Mouse (Mus musculus) A20 (cell line): ENCODE measurements around the gene Crb3.
A peak's percentile ranks its signal among the peaks of the same experiment; 100 is the strongest.

Experiments used
- DNase-seq: peaks from one replicate; pipeline ENCODE4 v3.0.0-alpha.2; 2011; ENCODE audit warnings: low read depth, low spot score

Gene Crb3

GRCm38 (mm10) chr17:57058891-57059485 lies at the start of gene Crb3:
Gene Crb3, plus strand, starts transcription at chr17:57059105.
- DNase-seq, result no peak

- DNase-seq, result no peak
Measured at GRCm38 (mm10) chr17:57010911-57011235, 48.0 kb upstream of the Crb3 start.

- peak; percentile 100 for DNase-seq
Measured at GRCm38 (mm10) chr17:57011236-57012141, 47.4 kb upstream of the Crb3 start, which contains the start of the genes Gtf2f1 and Gm17949. Gene Gtf2f1, minus strand, starts transcription at chr17:57011288. Gene Gm17949, plus strand, starts transcription at chr17:57011469.

- no peak for DNase-seq
Measured at GRCm38 (mm10) chr17:57012245-57012795, 46.6 kb upstream of the Crb3 start.

- no peak for DNase-seq
Measured at GRCm38 (mm10) chr17:57019693-57020092, 39.2 kb upstream of the Crb3 start.

- DNase-seq, result no peak
Measured at GRCm38 (mm10) chr17:57020960-57021359, 37.9 kb upstream of the Crb3 start.

- DNase-seq, result no peak
Measured at GRCm38 (mm10) chr17:57027471-57027870, 31.4 kb upstream of the Crb3 start.

- DNase-seq, result no peak
Measured at GRCm38 (mm10) chr17:57029691-57030090, 29.2 kb upstream of the Crb3 start.

- peak; percentile 51 for DNase-seq
Measured at GRCm38 (mm10) chr17:57030931-57031660, 27.8 kb upstream of the Crb3 start, which contains the start of gene Khsrp. Gene Khsrp, minus strand, starts transcription at chr17:57031522.

GRCm38 (mm10) chr17:57031661-57032420 lies 27.1 kb upstream of the Crb3 start:
- peak; percentile 100 for DNase-seq

- DNase-seq, result peak; percentile 62
Measured at GRCm38 (mm10) chr17:57032854-57033253, 26.1 kb upstream of the Crb3 start.

GRCm38 (mm10) chr17:57038978-57039377 lies 19.9 kb upstream of the Crb3 start:
- no peak for DNase-seq

- no peak for DNase-seq
Measured at GRCm38 (mm10) chr17:57041554-57041953, 17.4 kb upstream of the Crb3 start, which contains the start of gene Slc25a41. Gene Slc25a41, minus strand, starts transcription at chr17:57041654.

- peak; percentile 73 for DNase-seq
Measured at GRCm38 (mm10) chr17:57047406-57047805, 11.5 kb upstream of the Crb3 start.

- DNase-seq, result peak; percentile 89
Measured at GRCm38 (mm10) chr17:57048816-57049215, 10.1 kb upstream of the Crb3 start.

GRCm38 (mm10) chr17:57051679-57052078 lies 7.2 kb upstream of the Crb3 start:
- DNase-seq, result peak; percentile 64

- no peak for DNase-seq
Measured at GRCm38 (mm10) chr17:57056246-57056645, 2.7 kb upstream of the Crb3 start.

GRCm38 (mm10) chr17:57059486-57059977 lies 627 bp downstream of the Crb3 start, which contains the start of gene Slc25a23:
Gene Slc25a23, minus strand, starts transcription at chr17:57059863.
- peak; percentile 87 for DNase-seq

- peak; percentile 99 for DNase-seq
Measured at GRCm38 (mm10) chr17:57060231-57060801, 1.4 kb downstream of the Crb3 start.

- DNase-seq, result no peak
Measured at GRCm38 (mm10) chr17:57061069-57061468, 2.2 kb downstream of the Crb3 start.
